Mouse (Mus musculus) kidney, embryonic 14.5 days (tissue): ENCODE data around the gene Krt87. TPM values are rescaled to one million over a fixed set of nuclear protein-coding genes. Genes with fewer than 3 reads are reported as not detected.

Source experiments
- ATAC-seq: fragments of 200-750 bp; cut with Nextera tagmentation; 2 replicates; pipeline ENCODE4 v1.8.0; 2017; ENCODE audit warnings: moderate number of reproducible peaks, mild to moderate bottlenecking, moderate TSS enrichment, moderate library complexity; ENCODE audit not compliant: low FRiP score, low TSS enrichment
- H3K27ac ChIP-seq: fragments of 300-500 bp; sonication (generic); 2 replicates; pipeline ENCODE4 v1.5.1; 2014; ENCODE audit warnings: low read depth, mild to moderate bottlenecking, low read length, moderate library complexity, mixed read lengths
- H3K27me3 ChIP-seq: fragments of 300-500 bp; sonication (generic); 2 replicates; pipeline ENCODE4 v1.6.1; 2014; ENCODE audit warnings: mild to moderate bottlenecking, low read length; ENCODE audit not compliant: control insufficient read depth, insufficient read depth
- H3K36me3 ChIP-seq: fragments of 300-500 bp; sonication (generic); 2 replicates; pipeline ENCODE4 v1.6.1; 2014; ENCODE audit warnings: low read length, mixed read lengths; ENCODE audit not compliant: control insufficient read depth, insufficient read depth
- H3K4me1 ChIP-seq: fragments of 300-500 bp; sonication (generic); 2 replicates; pipeline ENCODE4 v1.6.1; 2014; ENCODE audit warnings: low read length, mixed read lengths; ENCODE audit not compliant: control insufficient read depth, insufficient read depth
- H3K4me2 ChIP-seq: fragments of 300-500 bp; sonication (generic); replicated peaks from 2 replicates; pipeline ENCODE4 v1.6.1; 2014; ENCODE audit warnings: low read depth, mild to moderate bottlenecking, low read length
- H3K4me3 ChIP-seq: fragments of 300-500 bp; sonication (generic); 2 replicates; pipeline ENCODE4 v1.5.1; 2014; ENCODE audit warnings: mild to moderate bottlenecking, low read length
- H3K9ac ChIP-seq: fragments of 300-500 bp; sonication (generic); 2 replicates; pipeline ENCODE4 v1.6.1; 2014; ENCODE audit warnings: low read depth, mild to moderate bottlenecking, low read length, moderate library complexity
- H3K9me3 ChIP-seq: fragments of 300-500 bp; sonication (generic); 2 replicates; pipeline ENCODE4 v1.6.1; 2016; ENCODE audit warnings: low read length; ENCODE audit not compliant: control insufficient read depth
- WGBS: fragments of 180-500 bp; shearing (Covaris S2); extraction: QIAGEN DNeasy Blood & Tissue Kit; methylation state at CpG from one replicate; pipeline ENCODE4 v1.1.7; 2014; 5-methylcytosine and 5-hydroxymethylcytosine counted together
- polyA plus RNA-seq: library from polyadenylated mRNA; unstranded; fragments of >200 nt; fragmentation: Nextera tagmentation; extraction: Ambion mirVana; gene quantifications from 2 replicates; pipeline ENCODE4 v1.2.1, GENCODE M21; 2014

Krt87 gene
- polyA plus RNA-seq, 1 experiment from 2014 or later: not detected

GRCm38 (mm10) chr15:101469093-101469492 is 30.5 kb upstream of the Krt87 start:
- no peak for ATAC-seq
- 93% methylated on average over 4 of the region's 4 CpGs for WGBS
- H3K4me1 ChIP-seq: no peaks in the 10 kb centered on the region
- no peak overlapping the region for H3K4me3 ChIP-seq
- H3K36me3 ChIP-seq: no peaks in the 10 kb centered on the region
- no peak overlapping the region for H3K27ac ChIP-seq
- no peak overlapping the region for H3K9ac ChIP-seq
- no peaks in the 10 kb centered on the region for H3K27me3 ChIP-seq
- H3K4me2 ChIP-seq: no peak overlapping the region
- no peaks in the 10 kb centered on the region for H3K9me3 ChIP-seq

DNA sequence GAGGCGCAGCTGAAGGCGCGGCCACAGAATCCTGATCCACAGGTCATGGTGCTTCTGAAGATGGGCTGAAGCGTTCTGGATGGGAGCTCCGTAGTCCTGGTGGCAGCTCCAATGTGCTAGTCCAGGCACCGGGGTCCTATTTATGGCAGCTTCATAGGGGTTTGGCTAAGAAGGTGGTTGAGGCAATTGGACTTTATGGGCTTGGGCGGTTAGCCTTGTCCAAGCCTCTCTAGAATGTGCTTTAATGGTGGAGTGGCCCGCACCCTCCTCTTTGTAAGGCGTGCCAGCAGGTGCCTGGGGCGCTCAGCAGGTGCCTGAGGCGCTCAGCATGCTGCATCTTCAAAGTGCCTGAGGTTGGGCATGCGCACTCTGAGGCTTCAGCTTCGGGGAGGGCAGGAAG is 25.0 kb upstream of the Krt87 start, which contains the start of gene Krt81:
Gene Krt81, minus strand, starts transcription at position 101 of the 400 bp plus-strand sequence.
- Histone ChIP-seq H3K4me3 (no peak within 1 kb of the TSS), H3K36me3 (no peaks in the 10 kb centered on the region), H3K4me2 (no peak within 1 kb of the TSS), H3K27me3 (no peaks in the 10 kb centered on the region), H3K4me1 (no peaks in the 10 kb centered on the region), H3K9me3 (no peaks in the 10 kb centered on the region), H3K9ac (no peak within 1 kb of the TSS), H3K27ac (no peak within 1 kb of the TSS)
- WGBS: 77% methylated on average over 13 of the region's 13 CpGs
- no peak for ATAC-seq

DNA sequence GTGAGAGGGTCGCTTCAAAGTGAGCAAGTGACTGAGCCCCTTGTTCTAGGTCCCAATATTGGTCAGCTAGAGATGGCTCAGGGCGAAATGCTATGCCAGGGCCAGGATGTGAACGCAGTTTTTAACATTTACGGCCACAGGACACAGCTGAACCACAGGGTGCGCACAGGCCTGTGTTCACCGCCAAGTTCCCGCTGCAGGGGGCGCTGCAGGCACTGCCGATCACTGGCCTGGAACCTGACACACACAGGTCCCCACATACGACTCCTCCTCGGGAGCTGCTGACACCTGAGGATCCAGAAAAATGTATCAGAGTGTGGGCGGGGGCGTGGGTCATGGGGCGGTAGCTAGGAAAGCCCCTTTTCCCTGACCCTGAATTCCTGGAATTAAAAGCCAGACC is 20.7 kb upstream of the Krt87 start:
- Histone ChIP-seq H3K9me3 (peaks cover 3% of the 10 kb centered on the region; the same call in 1 of the 2 replicates), H3K4me1 (no peaks in the 10 kb centered on the region), H3K9ac (no peak overlapping the region), H3K27ac (no peak overlapping the region), H3K4me2 (no peak overlapping the region), H3K36me3 (no peaks in the 10 kb centered on the region), H3K4me3 (no peak overlapping the region), H3K27me3 (no peaks in the 10 kb centered on the region)
- WGBS: 62% methylated on average over 14 of the region's 14 CpGs
- ATAC-seq: no peak

DNA sequence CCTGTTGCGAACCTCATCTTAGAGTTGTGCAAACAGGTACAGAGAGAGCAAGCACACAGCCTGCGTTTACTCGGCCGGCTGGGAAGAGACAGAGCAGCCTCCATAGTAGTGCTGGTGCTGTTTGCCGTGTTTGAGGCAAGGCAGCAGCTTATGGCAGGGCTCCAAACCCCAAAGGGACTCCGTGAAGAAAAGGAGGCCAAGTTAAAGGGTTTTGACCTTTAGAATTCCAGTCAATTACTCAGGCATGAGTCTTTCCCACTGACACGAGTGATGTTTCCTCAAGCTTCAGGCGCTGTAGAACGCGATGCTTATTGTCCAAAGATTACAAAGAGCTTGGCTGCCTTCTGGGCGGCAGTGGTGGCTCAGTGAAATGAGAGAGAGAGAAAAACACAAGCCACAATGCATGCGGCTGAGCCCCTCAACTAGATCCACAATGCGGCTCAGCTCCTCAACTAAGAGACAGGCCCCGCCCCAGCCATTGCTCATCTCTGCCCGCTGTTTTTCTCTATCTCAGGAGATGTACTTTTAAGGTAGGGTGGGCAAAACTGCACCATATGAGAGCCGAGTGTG is 19.8 kb upstream of the Krt87 start:
- ATAC-seq: no peak
- H3K4me3 ChIP-seq: no peak overlapping the region
- H3K4me2 ChIP-seq: no peak overlapping the region
- no peak overlapping the region for H3K27ac ChIP-seq
- no peaks in the 10 kb centered on the region for H3K27me3 ChIP-seq
- H3K4me1 ChIP-seq: no peaks in the 10 kb centered on the region
- H3K9ac ChIP-seq: no peak overlapping the region
- H3K9me3 ChIP-seq: peaks cover 3% of the 10 kb centered on the region; the same call in 1 of the 2 replicates
- H3K36me3 ChIP-seq: no peaks in the 10 kb centered on the region
- WGBS: 59% methylated on average over 16 of the region's 16 CpGs

GRCm38 (mm10) chr15:101455891-101456290 is 17.3 kb upstream of the Krt87 start:
- Histone ChIP-seq H3K27ac (no peak overlapping the region), H3K9ac (no peak overlapping the region), H3K4me3 (no peak overlapping the region), H3K9me3 (peaks cover 3% of the 10 kb centered on the region; the same call in 1 of the 2 replicates), H3K4me1 (no peaks in the 10 kb centered on the region), H3K36me3 (no peaks in the 10 kb centered on the region), H3K27me3 (no peaks in the 10 kb centered on the region), H3K4me2 (no peak overlapping the region)
- no peak for ATAC-seq
- 88% methylated on average over 6 of the region's 6 CpGs for WGBS

GRCm38 (mm10) chr15:101455292-101455691 is 16.7 kb upstream of the Krt87 start:
- Histone ChIP-seq H3K9me3 (peaks cover 3% of the 10 kb centered on the region; the same call in 1 of the 2 replicates), H3K36me3 (no peaks in the 10 kb centered on the region), H3K4me2 (no peak overlapping the region), H3K27ac (no peak overlapping the region), H3K27me3 (no peaks in the 10 kb centered on the region), H3K4me3 (no peak overlapping the region), H3K4me1 (no peaks in the 10 kb centered on the region), H3K9ac (no peak overlapping the region)
- no peak for ATAC-seq
- WGBS: 67% methylated on average over 2 of the region's 2 CpGs

DNA sequence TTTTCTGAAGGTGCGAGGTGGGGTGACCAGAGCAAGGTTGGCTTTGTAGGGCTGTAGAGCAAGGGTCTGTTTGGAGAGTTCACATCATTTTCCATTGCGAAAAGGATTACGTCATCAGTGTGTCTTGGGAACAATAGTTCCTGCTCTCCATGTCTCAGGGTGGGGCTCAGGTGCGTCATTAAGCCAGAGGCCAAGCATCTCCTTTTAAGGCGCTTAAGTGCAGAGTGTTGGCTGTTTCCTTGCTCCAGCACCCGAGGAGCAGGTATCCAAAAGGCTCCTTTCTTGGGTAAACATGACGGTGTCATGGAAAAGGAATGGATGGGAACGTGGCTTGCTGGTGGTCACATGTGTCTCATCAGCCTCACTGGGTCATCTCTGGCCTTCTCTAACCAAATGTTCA is 16.2 kb upstream of the Krt87 start:
- no peak overlapping the region for H3K27ac ChIP-seq
- H3K27me3 ChIP-seq: no peaks in the 10 kb centered on the region
- no peaks in the 10 kb centered on the region for H3K36me3 ChIP-seq
- peaks cover 3% of the 10 kb centered on the region; the same call in 1 of the 2 replicates for H3K9me3 ChIP-seq
- no peak overlapping the region for H3K9ac ChIP-seq
- H3K4me2 ChIP-seq: no peak overlapping the region
- ATAC-seq: no peak
- 87% methylated on average over 8 of the region's 8 CpGs for WGBS
- no peaks in the 10 kb centered on the region for H3K4me1 ChIP-seq
- no peak overlapping the region for H3K4me3 ChIP-seq

- 0 out of 2 replicates have a peak, but pooled peaks have one; percentile 57 for ATAC-seq
- Histone ChIP-seq H3K4me1 (no peaks in the 10 kb centered on the region), H3K4me2 (no peak overlapping the region; the same call in 1 of the 2 replicates)
Measured at GRCm38 (mm10) chr15:101453093-101453736, 14.6 kb upstream of the Krt87 start.

GRCm38 (mm10) chr15:101447444-101447843 is 8.8 kb upstream of the Krt87 start, which contains the start of gene Krt88:
Gene Krt88, plus strand, starts transcription at chr15:101447744.
- Histone ChIP-seq H3K27ac (no peak within 1 kb of the TSS), H3K4me2 (no peak within 1 kb of the TSS), H3K4me1 (no peaks in the 10 kb centered on the region), H3K36me3 (no peaks in the 10 kb centered on the region), H3K9me3 (no peaks in the 10 kb centered on the region), H3K27me3 (no peaks in the 10 kb centered on the region), H3K9ac (no peak within 1 kb of the TSS), H3K4me3 (no peak within 1 kb of the TSS)
- ATAC-seq: no peak
- 71% methylated on average over 2 of the region's 2 CpGs for WGBS

More at GRCm38 (mm10) chr15:101453093-101453736, 14.6 kb upstream of the Krt87 start:
- Histone ChIP-seq H3K9ac (no peak overlapping the region), H3K27me3 (no peaks in the 10 kb centered on the region), H3K27ac (no peak overlapping the region), H3K9me3 (peaks cover 3% of the 10 kb centered on the region; the same call in 1 of the 2 replicates), H3K36me3 (no peaks in the 10 kb centered on the region), H3K4me3 (no peak overlapping the region)
- WGBS: 3% methylated on average over 13 of the region's 13 CpGs
